Mouse (Mus musculus) megakaryocyte, embryonic 14.5 days (primary cell): Measurements from ENCODE around the gene Rara. TPM values are rescaled to one million over a fixed set of nuclear protein-coding genes. Genes with fewer than 3 reads are reported as not detected.

Experiments used
- H3K27me3 ChIP-seq: replicated peaks from 2 replicates; pipeline ENCODE3; 2012; ENCODE audit warnings: inconsistent platforms
- H3K36me3 ChIP-seq: replicated peaks from 2 replicates; pipeline ENCODE3; 2012; ENCODE audit warnings: low read length, inconsistent platforms, mixed read lengths
- H3K4me1 ChIP-seq: 2 replicates; pipeline ENCODE4 v1.6.1; 2012; ENCODE audit warnings: inconsistent platforms
- H3K4me3 ChIP-seq: replicated peaks from 2 replicates; pipeline ENCODE3; 2012; ENCODE audit warnings: moderate library complexity, mild to moderate bottlenecking, inconsistent platforms
- H3K9me3 ChIP-seq: 2 replicates; pipeline ENCODE4 v1.6.1; 2012; ENCODE audit warnings: inconsistent platforms
- FLI1 ChIP-seq: IDR thresholded peaks from 2 replicates; pipeline ENCODE4 v1.6.1; 2012; ENCODE audit warnings: low read length, inconsistent platforms, mixed read lengths
- GATA1 ChIP-seq: IDR thresholded peaks from 3 replicates; pipeline ENCODE4 v1.6.1; 2012; ENCODE audit warnings: mixed read lengths, low read length, inconsistent platforms, borderline replicate concordance
- polyA plus RNA-seq: library from polyadenylated mRNA; stranded (reverse); fragments of >175 nt; gene quantifications from 2 replicates; pipeline ENCODE4 v1.2.3, GENCODE M21; 2012; ENCODE audit warnings: low replicate concordance; ENCODE audit not compliant: insufficient read depth

Rara gene
- polyA plus RNA-seq, 1 experiment: 25.3 TPM

DNA sequence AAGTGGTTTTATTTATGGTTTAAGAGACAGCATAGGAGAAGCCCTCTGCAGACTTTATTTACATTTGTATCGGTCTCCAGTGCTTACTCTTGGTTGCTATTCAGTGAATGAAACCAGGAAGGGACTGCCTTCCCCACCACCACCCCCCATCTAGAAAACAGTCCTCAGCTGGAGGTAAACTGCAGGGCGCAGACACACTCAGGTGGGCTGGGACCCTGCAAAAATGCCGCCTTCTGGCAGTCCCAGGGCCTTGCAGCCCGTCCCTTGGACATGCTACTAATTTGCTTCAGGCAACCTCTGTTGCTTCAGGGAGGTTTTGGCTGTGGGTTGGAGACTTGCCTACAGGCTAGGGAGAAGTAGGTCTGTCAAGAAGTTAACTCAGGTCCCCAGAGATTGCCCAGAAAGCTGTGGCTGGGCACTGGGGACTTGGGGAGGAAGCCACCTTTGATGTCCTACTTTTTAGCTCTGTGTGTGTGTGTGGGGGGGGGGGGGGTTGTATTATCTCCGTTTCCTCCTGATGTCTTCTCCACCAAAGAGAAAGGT, 2.9 kb upstream of the Rara start:
- TF ChIP-seq FLI1 (no peak), GATA1 (no peak)
- Histone ChIP-seq H3K4me1 (peaks cover 36% of the 10 kb centered on the region), H3K36me3 (peaks cover 29% of the 10 kb centered on the region), H3K9me3 (no peaks in the 10 kb centered on the region), H3K27me3 (peaks cover 41% of the 10 kb centered on the region), H3K4me3 (no peak overlapping the region)

DNA sequence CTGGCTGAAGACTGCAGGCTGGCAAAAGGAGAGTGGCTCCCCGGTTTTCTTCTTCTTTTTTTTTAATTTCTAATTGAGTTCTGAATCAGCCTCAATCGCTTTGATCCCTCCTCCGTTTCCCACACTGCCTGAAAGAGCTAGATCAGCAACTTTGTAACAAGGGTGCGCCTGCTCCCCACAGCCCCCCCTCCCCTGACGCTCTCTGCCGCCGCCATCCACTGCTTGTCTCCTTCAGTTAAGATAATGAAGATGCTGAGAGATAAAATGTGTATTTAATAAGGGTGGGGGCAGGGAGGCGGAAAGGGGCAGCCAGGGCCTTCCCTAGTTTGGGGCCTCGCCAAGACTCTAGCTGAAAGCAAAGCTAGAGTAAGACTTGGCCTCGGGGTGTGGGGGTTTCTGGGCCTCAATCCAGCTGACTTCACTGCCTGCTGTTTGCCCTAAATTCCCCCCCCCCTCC, 2.3 kb upstream of the Rara start:
- Histone ChIP-seq H3K4me3 (no peak overlapping the region), H3K36me3 (peaks cover 26% of the 10 kb centered on the region), H3K4me1 (peaks cover 41% of the 10 kb centered on the region)

DNA sequence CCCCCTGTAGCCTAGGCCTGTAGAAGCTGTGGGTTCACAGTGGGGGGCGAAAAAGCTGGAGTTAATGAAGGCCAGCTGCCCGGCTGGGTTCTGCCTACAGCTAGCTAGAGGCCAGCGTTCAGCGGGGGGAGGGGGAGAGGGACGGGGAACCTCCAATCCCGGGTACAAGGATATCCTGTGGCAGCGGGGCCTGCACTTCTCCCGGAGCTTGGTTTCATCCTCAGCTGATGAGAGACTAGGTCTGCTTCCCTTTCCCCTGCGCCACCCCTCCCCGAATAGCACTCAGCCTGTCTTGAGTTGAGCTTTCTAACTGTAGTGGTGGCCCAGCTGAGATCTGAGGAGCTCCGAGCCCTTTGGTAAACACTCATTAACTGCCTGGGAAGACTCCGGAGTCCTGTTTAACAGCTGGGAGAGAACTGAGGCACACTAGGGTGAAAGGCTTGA, 1.7 kb upstream of the Rara start:
- H3K4me3 ChIP-seq: no peak overlapping the region
- peaks cover 47% of the 10 kb centered on the region for H3K4me1 ChIP-seq
- peaks cover 52% of the 10 kb centered on the region for H3K27me3 ChIP-seq
- no peaks in the 10 kb centered on the region for H3K9me3 ChIP-seq
- TF ChIP-seq GATA1 (no peak), FLI1 (no peak)
- peaks cover 20% of the 10 kb centered on the region for H3K36me3 ChIP-seq

More for the DNA sequence above, 2.3 kb upstream of the Rara start:
- TF ChIP-seq GATA1: no peak
- no peak for TF ChIP-seq FLI1
- Histone ChIP-seq H3K9me3 (no peaks in the 10 kb centered on the region), H3K27me3 (peaks cover 46% of the 10 kb centered on the region)

DNA sequence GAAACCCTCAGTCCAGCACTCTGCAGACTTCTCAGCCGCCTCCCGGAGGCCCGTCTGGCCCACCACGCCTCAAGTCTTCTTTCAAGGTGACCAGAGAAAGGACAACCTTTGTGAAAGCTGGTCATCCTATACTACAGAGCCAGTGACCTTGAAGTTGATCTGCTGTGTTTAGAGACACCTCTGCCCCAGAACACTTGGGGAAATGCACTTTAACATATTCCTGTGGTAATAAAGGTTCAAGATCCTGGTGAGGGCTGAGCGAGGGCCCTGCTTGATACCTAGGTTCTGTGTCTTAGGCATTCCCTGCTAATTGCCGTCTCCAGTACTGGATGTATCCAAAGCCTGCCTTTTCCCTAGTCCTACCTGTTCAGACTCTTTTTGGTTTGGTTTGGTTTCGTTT, 1.1 kb upstream of the Rara start:
- Histone ChIP-seq H3K4me3 (no peak overlapping the region), H3K36me3 (peaks cover 16% of the 10 kb centered on the region), H3K9me3 (no peaks in the 10 kb centered on the region), H3K27me3 (peaks cover 59% of the 10 kb centered on the region), H3K4me1 (peaks cover 54% of the 10 kb centered on the region)
- TF ChIP-seq FLI1: no peak

DNA sequence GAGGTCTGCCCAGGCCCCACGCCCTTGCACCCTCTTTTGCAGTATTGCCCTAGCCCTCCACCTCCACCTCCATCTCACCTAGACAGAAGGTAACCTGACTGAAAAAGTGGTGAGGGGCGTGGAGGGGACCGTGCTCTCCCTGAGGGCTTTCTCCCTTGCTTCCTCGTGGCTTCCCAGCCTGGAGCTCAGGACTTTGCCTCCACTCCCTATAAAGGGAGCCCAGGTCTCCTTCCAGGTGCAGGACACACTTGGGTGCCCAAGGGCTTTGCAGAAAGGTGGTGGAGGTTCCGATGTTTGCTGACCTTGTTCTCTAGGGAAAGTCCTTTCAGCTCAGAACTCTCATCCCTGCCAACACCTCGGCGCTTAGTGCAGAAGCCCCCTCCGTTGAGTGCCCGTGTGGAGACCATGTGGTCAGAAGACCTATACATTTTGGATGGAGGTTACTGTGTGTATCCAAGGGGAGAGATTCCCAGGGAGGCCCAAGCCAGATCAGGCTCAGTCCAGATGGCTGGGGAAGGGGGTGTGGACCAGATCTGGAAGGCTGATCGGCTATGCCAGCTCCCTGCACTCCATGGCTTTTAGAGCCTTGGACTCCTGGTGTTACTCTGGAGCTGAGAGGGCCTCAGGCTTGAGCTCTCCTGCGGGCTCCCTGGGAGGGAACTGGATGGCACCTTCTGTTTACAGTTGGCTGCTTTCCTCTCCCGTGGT, 722 bp downstream of the Rara start:
- TF ChIP-seq FLI1 (no peak), GATA1 (no peak)
- peaks cover 68% of the 10 kb centered on the region for H3K4me1 ChIP-seq
- peak overlapping the region; percentile 86 for H3K4me3 ChIP-seq
- H3K27me3 ChIP-seq: peaks cover 76% of the 10 kb centered on the region
- H3K36me3 ChIP-seq: peaks cover 8% of the 10 kb centered on the region
- no peaks in the 10 kb centered on the region for H3K9me3 ChIP-seq

DNA sequence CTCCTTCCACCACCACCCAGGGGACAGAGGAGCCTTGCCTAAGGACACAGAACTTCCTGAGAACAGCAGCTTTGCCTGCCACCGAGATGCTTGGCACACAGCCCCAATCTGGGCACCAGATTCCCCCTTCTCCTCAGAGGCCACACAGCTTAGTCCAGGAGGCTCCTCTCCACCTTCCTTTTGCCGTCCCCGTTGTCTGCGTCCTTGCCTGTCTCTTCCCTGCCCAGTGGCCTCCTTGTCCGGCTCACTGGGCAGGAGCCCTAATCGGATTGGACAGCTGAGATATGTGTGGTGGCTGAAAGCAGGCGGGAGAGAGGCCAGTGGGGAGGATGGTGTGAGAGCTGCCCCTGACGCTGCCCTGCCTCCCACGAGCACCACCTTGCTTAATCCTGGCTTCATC, 1.9 kb downstream of the Rara start:
- no peak overlapping the region for H3K4me3 ChIP-seq
- no peak for TF ChIP-seq GATA1
- no peak for TF ChIP-seq FLI1
- peaks cover 2% of the 10 kb centered on the region for H3K36me3 ChIP-seq
- peaks cover 5% of the 10 kb centered on the region for H3K9me3 ChIP-seq
- peaks cover 75% of the 10 kb centered on the region for H3K4me1 ChIP-seq
- H3K27me3 ChIP-seq: peaks cover 87% of the 10 kb centered on the region

DNA sequence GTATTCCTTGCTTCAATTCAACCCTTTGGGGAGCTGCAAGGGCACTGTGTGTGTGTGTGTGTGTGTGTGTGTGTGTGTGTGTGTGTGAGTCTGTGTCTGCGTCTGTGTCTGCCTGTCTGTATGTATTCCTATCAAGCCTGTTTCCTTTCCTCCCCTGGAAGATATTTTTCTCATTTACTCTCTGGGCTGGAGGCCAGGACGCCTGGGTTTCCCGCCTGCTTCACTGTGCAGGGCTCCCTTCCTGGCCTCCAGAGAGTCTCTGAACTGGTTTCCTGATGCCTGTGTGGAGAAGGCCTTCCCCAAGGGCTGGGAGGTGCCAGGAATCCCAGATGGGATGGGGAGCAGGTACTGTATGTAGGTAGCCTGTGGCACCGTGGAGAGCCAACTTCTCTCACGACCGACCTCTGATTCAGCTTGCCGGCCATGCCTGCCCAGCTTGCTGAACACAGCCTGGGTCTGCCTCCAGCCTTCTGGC, 2.5 kb downstream of the Rara start:
- Histone ChIP-seq H3K4me1 (peaks cover 69% of the 10 kb centered on the region), H3K4me3 (no peak overlapping the region), H3K9me3 (peaks cover 8% of the 10 kb centered on the region), H3K36me3 (no peaks in the 10 kb centered on the region), H3K27me3 (peaks cover 89% of the 10 kb centered on the region)
- no peak for TF ChIP-seq GATA1
- TF ChIP-seq FLI1: no peak

DNA sequence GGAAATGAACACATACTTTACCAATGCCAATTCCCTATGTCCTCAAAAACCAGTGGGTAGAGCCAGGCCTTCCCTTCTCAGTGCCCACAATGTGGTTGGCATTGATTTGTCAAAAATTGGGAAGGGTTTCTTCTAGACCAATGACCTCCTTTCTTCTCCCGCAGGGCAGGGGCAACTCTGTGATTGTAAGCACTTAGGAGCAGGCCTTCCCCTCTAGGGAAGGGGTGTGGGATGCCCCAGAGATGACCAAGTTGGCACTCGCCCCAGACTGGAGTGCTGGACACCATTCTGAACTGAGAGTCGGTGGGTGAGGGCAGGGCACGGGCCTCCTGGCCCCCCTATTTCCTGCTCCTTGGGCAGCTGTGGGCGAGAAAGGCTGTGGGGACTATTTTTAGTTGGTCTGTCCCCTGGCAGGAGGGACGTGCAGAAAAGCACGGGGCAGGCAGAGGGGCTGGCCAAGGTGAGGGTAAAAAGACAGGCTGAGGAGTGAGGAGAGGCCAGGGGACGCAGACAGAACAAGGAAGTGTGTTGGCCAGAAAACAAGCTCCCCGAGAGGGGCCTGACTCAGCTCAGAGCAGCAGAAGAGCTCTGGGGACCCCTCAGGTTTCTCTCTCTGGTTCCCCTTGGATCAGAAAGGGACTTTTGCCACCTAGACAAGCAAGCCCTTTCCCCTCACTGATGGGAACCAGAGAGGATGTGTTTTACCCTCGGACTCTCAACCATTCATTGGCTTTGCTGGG, 3.3 kb downstream of the Rara start:
- Histone ChIP-seq H3K4me3 (peak overlapping the region; percentile 35), H3K36me3 (no peaks in the 10 kb centered on the region), H3K27me3 (peaks cover 91% of the 10 kb centered on the region), H3K4me1 (peaks cover 62% of the 10 kb centered on the region), H3K9me3 (peaks cover 11% of the 10 kb centered on the region)
- TF ChIP-seq GATA1 (no peak), FLI1 (no peak)

DNA sequence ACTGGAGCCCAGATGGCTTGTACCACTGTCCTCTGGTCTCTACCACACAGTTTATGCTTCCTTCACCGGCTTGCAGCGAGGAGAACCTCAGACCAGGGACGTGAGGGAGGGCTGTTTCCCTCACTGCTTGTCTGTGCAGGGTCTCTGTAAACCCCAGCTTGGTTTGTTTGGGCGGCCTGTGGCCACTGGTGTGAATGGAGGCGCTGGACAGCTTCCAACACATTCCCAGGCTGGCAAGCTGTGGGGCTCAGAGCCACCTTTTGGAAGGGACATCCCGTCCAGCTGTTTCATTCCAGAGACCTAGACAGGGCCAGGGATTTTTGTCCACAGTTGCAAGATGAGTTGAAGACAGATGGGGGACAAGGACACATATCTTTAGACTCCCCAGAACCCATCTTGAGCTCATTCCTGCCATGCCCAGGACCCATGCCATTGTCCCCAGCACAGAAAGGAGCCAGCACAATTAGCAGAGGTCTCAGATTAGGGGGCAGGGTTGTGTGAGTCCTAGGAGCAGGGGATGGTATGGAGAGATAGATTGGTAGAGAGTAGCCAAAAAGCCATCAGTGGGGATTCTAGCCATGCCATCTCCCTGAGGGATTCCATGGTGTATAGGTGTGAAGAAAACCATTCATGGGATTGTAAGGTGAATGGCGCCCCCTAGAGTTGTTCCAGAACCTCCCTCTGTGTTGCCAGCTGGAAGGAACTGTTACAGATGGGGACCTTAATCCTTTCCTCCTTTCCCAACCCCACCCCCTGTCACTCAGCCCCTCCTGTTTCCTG, 4.1 kb downstream of the Rara start:
- TF ChIP-seq GATA1 (no peak), FLI1 (no peak)
- H3K36me3 ChIP-seq: no peaks in the 10 kb centered on the region
- H3K27me3 ChIP-seq: peaks cover 91% of the 10 kb centered on the region
- peak overlapping the region; percentile 6 for H3K4me3 ChIP-seq
- peaks cover 11% of the 10 kb centered on the region for H3K9me3 ChIP-seq
- H3K4me1 ChIP-seq: peaks cover 65% of the 10 kb centered on the region
